Mouse (Mus musculus): Measurements from ENCODE around the gene Tsc22d2. TPM values are rescaled to one million over a fixed set of nuclear protein-coding genes. Genes with fewer than 3 reads are reported as not detected.

Gene Tsc22d2
- total and polyA plus RNA-seq, 3 experiments = 8.3 to 26.8 (median 22.9) TPM

DNA sequence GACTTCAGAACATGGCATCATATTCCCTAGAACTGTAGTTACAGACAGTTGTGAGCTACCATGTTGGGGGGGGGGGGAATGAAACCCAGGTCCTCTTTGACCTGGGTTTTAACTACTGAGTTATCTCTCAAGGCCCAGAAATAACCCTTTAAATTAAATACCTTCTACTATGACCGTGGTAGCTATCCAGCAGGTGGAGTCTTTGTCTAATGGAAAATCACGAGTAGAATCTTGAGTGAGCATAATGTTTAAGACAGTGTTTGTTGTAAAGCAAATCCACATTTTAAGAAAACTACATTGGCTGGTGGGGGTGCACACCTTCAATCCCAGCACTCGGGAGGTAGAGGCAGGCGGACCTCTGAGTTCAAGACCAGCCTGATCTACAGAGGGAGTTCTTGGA, 99.0 kb downstream of the Tsc22d2 start:
- Histone ChIP-seq H3K4me1 (ENCODE audit: control insufficient read depth, insufficient read depth, low read length) (no peaks in the 10 kb centered on the region), H3K79me2 (replicated peaks; ENCODE audit: control insufficient read depth, insufficient read depth, low read length) (no peaks in the 10 kb centered on the region), H3K36me3 (ENCODE audit: control insufficient read depth, insufficient read depth, low read length) (no peaks in the 10 kb centered on the region), H3K4me3 (no peak overlapping the region), H3K27ac (no peak overlapping the region), H3K9ac (ENCODE audit: low read depth, low read length) (no peak overlapping the region), H3K27me3 (ENCODE audit: control insufficient read depth, insufficient read depth, low read length) (no peaks in the 10 kb centered on the region)
- DNase-seq = no peak
- TF ChIP-seq CTCF (IDR thresholded peaks at IDR 0.05) (no peak), EP300 (IDR thresholded peaks at IDR 0.05; ENCODE audit: insufficient read depth, low read depth, low read length) (no peak), POLR2A (IDR thresholded peaks at IDR 0.05; ENCODE audit: insufficient read depth, low read depth, low read length) (no peak)
- intact Hi-C loops (cut with DNase I) = loop anchor here (10.0 kb wide), 1 partner anchor 271 kb away; no protein-coding TSS in a partner anchor
- 76% methylated on average over 4 of the region's 4 CpGs for WGBS

DNA sequence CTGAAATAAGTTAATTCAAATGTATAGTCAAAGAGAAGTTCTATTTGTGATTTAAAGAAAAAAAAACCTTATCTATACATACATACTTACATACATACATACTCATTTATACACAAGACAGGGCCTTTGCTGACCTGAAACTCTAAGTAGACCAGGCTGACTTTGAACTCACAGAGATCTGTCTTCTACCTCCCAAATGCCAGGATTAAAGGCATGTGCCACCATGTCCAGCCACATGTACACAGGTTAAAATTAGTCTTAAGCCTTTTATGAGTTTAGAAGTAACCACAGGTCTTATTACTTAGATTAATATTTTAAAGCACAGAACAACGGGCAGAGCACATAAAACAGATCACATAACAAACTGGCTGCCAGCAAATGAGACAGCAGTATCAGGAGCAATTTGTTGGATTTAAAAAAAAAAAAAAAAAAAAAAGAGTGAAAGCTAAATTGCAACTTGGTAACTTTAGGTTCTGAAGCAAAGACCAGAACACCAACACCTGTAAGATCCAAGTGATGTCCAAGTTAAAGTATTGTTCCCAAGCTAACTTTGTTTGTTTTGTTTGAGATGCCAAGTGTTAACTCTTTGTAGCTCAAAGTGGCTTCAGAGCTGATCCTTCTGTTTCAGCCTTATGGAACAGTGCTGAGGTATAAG, 101.6 kb downstream of the Tsc22d2 start:
- Histone ChIP-seq H3K27ac (no peak overlapping the region), H3K36me3 (ENCODE audit: control insufficient read depth, insufficient read depth, low read length) (no peaks in the 10 kb centered on the region; the same call in 1 of the 2 replicates), H3K27me3 (ENCODE audit: control insufficient read depth, insufficient read depth, low read length) (no peaks in the 10 kb centered on the region), H3K79me2 (replicated peaks; ENCODE audit: control insufficient read depth, insufficient read depth, low read length) (no peaks in the 10 kb centered on the region), H3K9ac (ENCODE audit: low read depth, low read length) (no peak overlapping the region), H3K4me1 (ENCODE audit: control insufficient read depth, insufficient read depth, low read length) (no peaks in the 10 kb centered on the region), H3K4me3 (no peak overlapping the region)
- 42% methylated on average over 1 of the region's 1 CpGs for WGBS
- DNase-seq = no peak
- TF ChIP-seq POLR2A (IDR thresholded peaks at IDR 0.05; ENCODE audit: insufficient read depth, low read depth, low read length) = no peak
- TF ChIP-seq EP300 (IDR thresholded peaks at IDR 0.05; ENCODE audit: insufficient read depth, low read depth, low read length) = no peak
- no peak for TF ChIP-seq CTCF (IDR thresholded peaks at IDR 0.05)
- intact Hi-C loops (cut with DNase I) = loop anchor here (10.0 kb wide), 1 partner anchor 269 kb away; no protein-coding TSS in a partner anchor

Other genes with a start within 250 kb of the Tsc22d2 start
- gene Eif2a, start 111.1 kb downstream of the Tsc22d2 start, total RNA-seq (2021) = 10 to 100 TPM; 32.0 to 42.0 TPM
- gene Eif2a, start 111.1 kb downstream of the Tsc22d2 start, polyA plus RNA-seq (2012; rRNA removed) = 9.3 and 27.5 TPM in 2 replicates
- 10 to 100 TPM; 12.2 to 12.3 TPM for gene Serp1, start 111.2 kb downstream of the Tsc22d2 start, total RNA-seq (2021)
- gene Serp1, start 111.2 kb downstream of the Tsc22d2 start, polyA plus RNA-seq (2012; rRNA removed) = 6.8 and 9.0 TPM in 2 replicates
- 100 to 1,000 TPM; 116 to 119 TPM for gene Selenot, start 161.9 kb downstream of the Tsc22d2 start, total RNA-seq (2021)
- 48.3 and 92.1 TPM in 2 replicates for gene Selenot, start 161.9 kb downstream of the Tsc22d2 start, polyA plus RNA-seq (2012; rRNA removed)
- gene Erich6, start 222.5 kb downstream of the Tsc22d2 start, total RNA-seq (2021) = not detected
- gene Erich6, start 222.5 kb downstream of the Tsc22d2 start, polyA plus RNA-seq (2012; rRNA removed) = 0.10 and 0.12 TPM in 2 replicates